Mouse (Mus musculus): Measurements from ENCODE around the gene Mgst3. TPM values are rescaled to one million over a fixed set of nuclear protein-coding genes. Genes with fewer than 3 reads are reported as not detected.

The Mgst3 gene
- polyA plus RNA-seq (2014; fragmentation: Illumina TruSeq; extraction: RNeasy Lipid Tissue Mini Kit (QIAGEN cat#74804); ENCODE audit: low read depth, low replicate concordance) = 110 TPM

DNA sequence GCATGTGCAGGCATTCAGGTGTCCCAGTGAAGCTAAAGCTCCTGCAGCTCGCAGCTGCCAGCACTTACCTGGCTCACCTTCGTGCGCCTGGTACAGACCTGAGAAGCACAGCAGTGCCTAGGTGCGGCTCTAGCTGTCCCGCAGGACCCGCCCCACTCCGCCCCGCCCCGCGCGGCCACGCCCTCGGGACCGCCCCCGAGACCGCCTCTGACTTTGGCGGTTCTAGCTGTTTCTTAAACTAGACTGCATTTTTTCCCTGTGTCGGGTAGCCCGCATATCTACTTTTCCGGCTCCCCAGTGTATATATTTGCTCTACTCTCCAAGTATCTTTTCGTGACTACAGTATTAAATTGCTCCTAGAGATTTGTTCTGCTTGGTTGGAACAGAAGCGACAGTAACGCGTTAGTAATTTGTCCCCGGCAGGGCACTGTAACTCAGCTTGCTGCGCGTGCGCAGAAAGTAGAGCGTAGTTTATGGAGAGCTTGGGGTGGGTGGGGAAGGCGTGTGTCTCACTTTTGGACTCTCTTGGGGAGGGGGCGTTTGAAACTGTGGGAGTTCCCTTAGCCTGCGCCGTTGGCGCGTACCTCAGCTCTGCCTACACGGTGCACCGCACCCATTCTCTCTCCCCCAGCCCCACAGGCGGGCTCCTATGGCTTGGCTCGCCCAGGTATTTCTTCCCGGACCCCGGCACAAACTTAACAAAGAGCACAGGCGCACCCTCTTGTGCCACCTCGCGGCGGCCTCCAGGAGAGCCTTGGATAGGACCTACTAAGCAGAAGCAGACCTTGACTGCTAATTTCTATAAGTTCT, at the start of gene Mgst3:
Gene Mgst3 (minus strand): TSS at position 159 of the 810 bp plus-strand sequence.

GRCm38 (mm10) chr1:167349815-167350596, 43.6 kb downstream of the Mgst3 start, which contains the start of gene Aldh9a1:
TSS of gene Aldh9a1 (plus strand) at chr1:167349991.

Other genes starting within 250 kb of the Mgst3 start
- gene Uck2, start 108.5 kb downstream of the Mgst3 start, polyA plus RNA-seq (2014; fragmentation: Illumina TruSeq; extraction: RNeasy Lipid Tissue Mini Kit (QIAGEN cat#74804); ENCODE audit: low read depth, low replicate concordance) = 15.4 TPM
- 107 TPM for gene Tmco1, start 85.5 kb downstream of the Mgst3 start, polyA plus RNA-seq (2014; fragmentation: Illumina TruSeq; extraction: RNeasy Lipid Tissue Mini Kit (QIAGEN cat#74804); ENCODE audit: low read depth, low replicate concordance)
- gene Aldh9a1, start 43.9 kb downstream of the Mgst3 start, polyA plus RNA-seq (2014; fragmentation: Illumina TruSeq; extraction: RNeasy Lipid Tissue Mini Kit (QIAGEN cat#74804); ENCODE audit: low read depth, low replicate concordance) = 39.1 TPM
- 0.46 TPM for gene Lrrc52, start 72.9 kb upstream of the Mgst3 start, polyA plus RNA-seq (2014; fragmentation: Illumina TruSeq; extraction: RNeasy Lipid Tissue Mini Kit (QIAGEN cat#74804); ENCODE audit: low read depth, low replicate concordance)
- gene Rxrg, start 204.5 kb upstream of the Mgst3 start, polyA plus RNA-seq (2014; fragmentation: Illumina TruSeq; extraction: RNeasy Lipid Tissue Mini Kit (QIAGEN cat#74804); ENCODE audit: low read depth, low replicate concordance) = 8.1 TPM

Measured in adipose tissue, adult 10 weeks (tissue).